Mouse (Mus musculus) c-Kit-positive CD71-positive TER-119-positive erythroid progenitor cells, embryonic 14.5 days (primary cell): ENCODE data around the gene Slc13a5.

Experiments used
- DNase-seq: peaks from one replicate; pipeline ENCODE4 v3.0.0-alpha.2; 2013; ENCODE audit warnings: low spot score

Slc13a5 gene

GRCm38 (mm10) chr11:72205256-72205655 lies 61.8 kb downstream of the Slc13a5 start:
- DNase-seq, result no peak

GRCm38 (mm10) chr11:72203440-72203839 lies 63.6 kb downstream of the Slc13a5 start:
- DNase-seq, result no peak

GRCm38 (mm10) chr11:72196506-72196905 lies 70.5 kb downstream of the Slc13a5 start:
- no peak for DNase-seq

- DNase-seq, result no peak
Measured at GRCm38 (mm10) chr11:72194259-72194658, 72.8 kb downstream of the Slc13a5 start.
